Mouse (Mus musculus): ENCODE measurements around the gene Prkag2.

Prkag2 gene

GRCm38 (mm10) chr5:24970552-24971275 is 129.7 kb downstream of the Prkag2 start:
- DNase-seq (ENCODE audit: low read depth, low spot score) = no peak

- DNase-seq (ENCODE audit: low read depth, low spot score) = no peak
These were observed 131.1 kb downstream of the Prkag2 start for GRCm38 (mm10) chr5:24969241-24969880.

- DNase-seq (ENCODE audit: low read depth, low spot score) = no peak
These were observed 131.7 kb downstream of the Prkag2 start for GRCm38 (mm10) chr5:24968792-24969191.

- DNase-seq (ENCODE audit: low read depth, low spot score) = no peak
These were observed 132.4 kb downstream of the Prkag2 start for GRCm38 (mm10) chr5:24967898-24968535.

- DNase-seq (ENCODE audit: low read depth, low spot score) = no peak
These were observed 136.7 kb downstream of the Prkag2 start for GRCm38 (mm10) chr5:24963776-24964175.

- no peak for DNase-seq (ENCODE audit: low read depth, low spot score)
These were observed 139.7 kb downstream of the Prkag2 start for GRCm38 (mm10) chr5:24960791-24961190.

- DNase-seq (ENCODE audit: low read depth, low spot score) = no peak
These were observed 140.7 kb downstream of the Prkag2 start for GRCm38 (mm10) chr5:24959758-24960157.

- DNase-seq (ENCODE audit: low read depth, low spot score) = no peak
These were observed 141.8 kb downstream of the Prkag2 start for GRCm38 (mm10) chr5:24958596-24958995.

- no peak for DNase-seq (ENCODE audit: low read depth, low spot score)
These were observed 143.6 kb downstream of the Prkag2 start for GRCm38 (mm10) chr5:24956891-24957290.

GRCm38 (mm10) chr5:24952842-24953741 is 147.3 kb downstream of the Prkag2 start:
- no peak for DNase-seq (ENCODE audit: low read depth, low spot score)

- DNase-seq (ENCODE audit: low read depth, low spot score) = no peak
These were observed 148.2 kb downstream of the Prkag2 start for GRCm38 (mm10) chr5:24952212-24952611.

GRCm38 (mm10) chr5:24950891-24951574 is 149.4 kb downstream of the Prkag2 start:
- DNase-seq (ENCODE audit: low read depth, low spot score) = no peak

- DNase-seq (ENCODE audit: low read depth, low spot score) = no peak
These were observed 150.4 kb downstream of the Prkag2 start for GRCm38 (mm10) chr5:24950039-24950438.

GRCm38 (mm10) chr5:24938046-24938822 is 162.2 kb downstream of the Prkag2 start:
- DNase-seq (ENCODE audit: low read depth, low spot score) = no peak

GRCm38 (mm10) chr5:24936451-24936850 is 164.0 kb downstream of the Prkag2 start:
- DNase-seq (ENCODE audit: low read depth, low spot score) = no peak

- DNase-seq (ENCODE audit: low read depth, low spot score) = no peak
These were observed 165.0 kb downstream of the Prkag2 start for GRCm38 (mm10) chr5:24935446-24935845.

GRCm38 (mm10) chr5:24933760-24934159 is 166.7 kb downstream of the Prkag2 start:
- no peak for DNase-seq (ENCODE audit: low read depth, low spot score)

GRCm38 (mm10) chr5:24931578-24932185 is 168.8 kb downstream of the Prkag2 start:
- DNase-seq (ENCODE audit: low read depth, low spot score) = no peak

- no peak for DNase-seq (ENCODE audit: low read depth, low spot score)
These were observed 169.4 kb downstream of the Prkag2 start for GRCm38 (mm10) chr5:24930831-24931577.

Measured in forelimb bud, embryonic 11.5 days (tissue).